Mouse (Mus musculus): Measurements from ENCODE around the gene Htatip2.

Gene Htatip2

GRCm38 (mm10) chr7:49786618-49787382 is 27.9 kb downstream of the Htatip2 start:
- peak; percentile 84 for DNase-seq (ENCODE audit: low read depth, low spot score)

GRCm38 (mm10) chr7:49787383-49787645 is 28.4 kb downstream of the Htatip2 start:
- no peak for DNase-seq (ENCODE audit: low read depth, low spot score)

- DNase-seq (ENCODE audit: low read depth, low spot score): no peak
Observed at GRCm38 (mm10) chr7:49794304-49794703, 35.4 kb downstream of the Htatip2 start.

GRCm38 (mm10) chr7:49797171-49797570 is 38.3 kb downstream of the Htatip2 start:
- DNase-seq (ENCODE audit: low read depth, low spot score): no peak

- DNase-seq (ENCODE audit: low read depth, low spot score): no peak
Observed at GRCm38 (mm10) chr7:49803511-49803910, 44.6 kb downstream of the Htatip2 start.

GRCm38 (mm10) chr7:49804638-49805165 is 45.8 kb downstream of the Htatip2 start:
- DNase-seq (ENCODE audit: low read depth, low spot score): no peak

- DNase-seq (ENCODE audit: low read depth, low spot score): no peak
Observed at GRCm38 (mm10) chr7:49805618-49806017, 46.7 kb downstream of the Htatip2 start.

- no peak for DNase-seq (ENCODE audit: low read depth, low spot score)
Observed at GRCm38 (mm10) chr7:49807093-49807682, 48.3 kb downstream of the Htatip2 start.

GRCm38 (mm10) chr7:49807846-49808622 is 49.1 kb downstream of the Htatip2 start:
- peak; percentile 4 for DNase-seq (ENCODE audit: low read depth, low spot score)

- no peak for DNase-seq (ENCODE audit: low read depth, low spot score)
Observed at GRCm38 (mm10) chr7:49809100-49809499, 50.2 kb downstream of the Htatip2 start.

GRCm38 (mm10) chr7:49809562-49809961 is 50.6 kb downstream of the Htatip2 start:
- no peak for DNase-seq (ENCODE audit: low read depth, low spot score)

GRCm38 (mm10) chr7:49811346-49811745 is 52.4 kb downstream of the Htatip2 start:
- peak; percentile 16 for DNase-seq (ENCODE audit: low read depth, low spot score)

- DNase-seq (ENCODE audit: low read depth, low spot score): no peak
Observed at GRCm38 (mm10) chr7:49819393-49819792, 60.5 kb downstream of the Htatip2 start.

- DNase-seq (ENCODE audit: low read depth, low spot score): no peak
Observed at GRCm38 (mm10) chr7:49821370-49821769, 62.5 kb downstream of the Htatip2 start.

- no peak for DNase-seq (ENCODE audit: low read depth, low spot score)
Observed at GRCm38 (mm10) chr7:49822028-49822427, 63.1 kb downstream of the Htatip2 start.

Measured in ZHBTc4 (cell line).